26 mouse cellular contexts compared by ENCODE assay signal in genomic region chr17:63411564-63411963, GRCm38 (mm10).
DNase-seq lines count a peak whose midpoint lies in the region; ATAC-seq and TF ChIP-seq lines count a peak whose summit lies in the region.
"Had no signal": no experiment of that assay in that cellular context is flagged by ENCODE, and none has a peak within 500 bp of the region (broad histone marks: within the 10 kb centered on the region; RNA-seq: fewer than 3 reads in every experiment).

No protein-coding gene starts in this region.

- no peak for TF ChIP-seq POLR2A in small intestine, adult 2 months (IDR thresholded peaks at IDR 0.05; ENCODE audit: low read depth, low read length)

- H3K4me1 ChIP-seq in intestine, embryonic 16.5 days (ENCODE audit: control insufficient read depth, insufficient read depth, low read length), result no peaks in the 10 kb centered on the region
- H3K4me1 ChIP-seq in small intestine, adult 2 months (ENCODE audit: control insufficient read depth, insufficient read depth, insufficient read length, low read length), result peaks cover 3% of the 10 kb centered on the region
- 0 out of 2 replicates have a peak, but pooled peaks cover 4% of the 10 kb centered on the region for H3K4me1 ChIP-seq in hindbrain, embryonic 14.5 days (replicated peaks; ENCODE audit: control insufficient read depth, insufficient read depth, low read length)
- H3K4me1 ChIP-seq: embryonic facial prominence, embryonic 15.5 days; forebrain, embryonic 10.5 days; forebrain, embryonic 12.5 days had no signal

- peak; percentile 28 for DNase-seq in heart, adult 11 months
- DNase-seq in heart, postnatal 25 days (ENCODE audit: low spot score), result no peak
- no peak for DNase-seq in hindbrain, embryonic 14.5 days (ENCODE audit: low spot score)
- DNase-seq in urinary bladder, adult 18-20 months (ENCODE audit: low spot score in 2 of 2), result no peak
- DNase-seq: adrenal gland, adult 2 months; adrenal gland, postnatal 10 days; adrenal gland, postnatal 25 days; B cell, adult 2 months; cerebellum, adult 11 months; cerebellum, adult 18-20 months; cerebellum, adult 8-10 months; cerebellum, adult 9-11 months; cerebellum, postnatal 14 days; cerebellum, postnatal 36 days; embryo, embryonic 11 days had no signal

- no peak overlapping the region for H3K9ac ChIP-seq in intestine, embryonic 16.5 days (ENCODE audit: low read depth, low read length)
- no peak overlapping the region for H3K9ac ChIP-seq in hindbrain, embryonic 14.5 days
- H3K9ac ChIP-seq: embryonic facial prominence, embryonic 13.5 days; embryonic facial prominence, embryonic 15.5 days; forebrain, embryonic 12.5 days had no signal

- intact Hi-C loops in heart, postnatal 25 days (cut with DNase I), result no loop called here

- peak; percentile 78 for ATAC-seq in intestine, embryonic 16.5 days
- no peak for ATAC-seq in hindbrain, embryonic 14.5 days (ENCODE audit: low FRiP score)
- ATAC-seq: CD4-positive, CD25-positive, alpha-beta regulatory T cell, adult 4 months; forebrain, embryonic 14.5 days; forebrain, embryonic 16.5 days had no signal

- H3K4me3 ChIP-seq in intestine, embryonic 16.5 days (ENCODE audit: low read length), result no peak overlapping the region
- H3K4me3 ChIP-seq in small intestine, adult 2 months (ENCODE audit: low read depth, low read length), result no peak overlapping the region
- H3K4me3 ChIP-seq in hindbrain, embryonic 14.5 days (replicated peaks; ENCODE audit: low read length), result no peak overlapping the region
- H3K4me3 ChIP-seq: embryonic facial prominence, embryonic 13.5 days; embryonic facial prominence, embryonic 15.5 days; erythroblast, embryonic 14.5 days; forebrain, embryonic 10.5 days; forebrain, embryonic 12.5 days had no signal

- H3K4me2 ChIP-seq in intestine, embryonic 16.5 days (ENCODE audit: low read depth, low read length), result no peak overlapping the region
- H3K4me2 ChIP-seq in hindbrain, embryonic 14.5 days (replicated peaks), result no peak overlapping the region
- H3K4me2 ChIP-seq: embryonic facial prominence, embryonic 13.5 days; embryonic facial prominence, embryonic 15.5 days; forebrain, embryonic 12.5 days had no signal

- no peaks in the 10 kb centered on the region for H3K9me3 ChIP-seq in intestine, embryonic 16.5 days (ENCODE audit: control insufficient read depth, low read length)
- no peaks in the 10 kb centered on the region for H3K9me3 ChIP-seq in hindbrain, embryonic 14.5 days (ENCODE audit: control insufficient read depth, low read length)
- H3K9me3 ChIP-seq: embryonic facial prominence, embryonic 15.5 days had no signal

- 45% methylated on average over 3 of the region's 3 CpGs for WGBS in intestine, embryonic 16.5 days
- WGBS in small intestine, adult 2 months, result 29% methylated on average over 3 of the region's 3 CpGs
- WGBS in hindbrain, embryonic 14.5 days, result 81% methylated on average over 3 of the region's 3 CpGs

- no peak for TF ChIP-seq CTCF in small intestine, adult 2 months (IDR thresholded peaks at IDR 0.05; ENCODE audit: extremely low read depth, insufficient read length, insufficient replicate concordance, low read depth, low read length)

- no peaks in the 10 kb centered on the region for H3K27me3 ChIP-seq in intestine, embryonic 16.5 days (replicated peaks; ENCODE audit: control insufficient read depth, insufficient read depth, low read length)
- H3K27me3 ChIP-seq in small intestine, adult 2 months (ENCODE audit: control insufficient read depth, insufficient read depth, low read length), result no peaks in the 10 kb centered on the region
- no peaks in the 10 kb centered on the region for H3K27me3 ChIP-seq in hindbrain, embryonic 14.5 days (ENCODE audit: control insufficient read depth, insufficient read depth, low read length)
- H3K27me3 ChIP-seq: CH12.LX; embryonic facial prominence, embryonic 13.5 days; embryonic facial prominence, embryonic 15.5 days; forebrain, embryonic 12.5 days had no signal

- no peaks in the 10 kb centered on the region for H3K36me3 ChIP-seq in intestine, embryonic 16.5 days (ENCODE audit: control insufficient read depth, insufficient read depth, low read length)
- H3K36me3 ChIP-seq in small intestine, adult 2 months (ENCODE audit: control insufficient read depth, insufficient read depth, low read length), result no peaks in the 10 kb centered on the region
- H3K36me3 ChIP-seq in hindbrain, embryonic 14.5 days (replicated peaks; ENCODE audit: control insufficient read depth, insufficient read depth), result no peaks in the 10 kb centered on the region
- H3K36me3 ChIP-seq: forebrain, embryonic 12.5 days had no signal

- H3K27ac ChIP-seq in intestine, embryonic 16.5 days (ENCODE audit: low read length), result no peak overlapping the region
- peak overlapping the region; percentile 48 for H3K27ac ChIP-seq in small intestine, adult 2 months (ENCODE audit: insufficient read depth, low read depth, low read length)
- no peak overlapping the region for H3K27ac ChIP-seq in hindbrain, embryonic 14.5 days
- H3K27ac ChIP-seq: embryonic facial prominence, embryonic 13.5 days; embryonic facial prominence, embryonic 15.5 days; forebrain, embryonic 10.5 days; forebrain, embryonic 12.5 days had no signal
